Mouse (Mus musculus) olfactory bulb, adult 2 months (tissue): ENCODE results near the gene Acadl.

Experiments
- CTCF ChIP-seq: fragments of 200-500 bp; IDR thresholded peaks from 2 replicates; pipeline ENCODE4 v1.5.1; 2012; ENCODE audit warnings: low read depth, mild to moderate bottlenecking, low read length, moderate library complexity; ENCODE audit not compliant: insufficient read depth
- POLR2A ChIP-seq: fragments of 200-500 bp; IDR thresholded peaks from 2 replicates; pipeline ENCODE4 v1.6.1; 2012; ENCODE audit warnings: mild to moderate bottlenecking, low read depth, low read length, moderate library complexity; ENCODE audit not compliant: insufficient read depth

DNA sequence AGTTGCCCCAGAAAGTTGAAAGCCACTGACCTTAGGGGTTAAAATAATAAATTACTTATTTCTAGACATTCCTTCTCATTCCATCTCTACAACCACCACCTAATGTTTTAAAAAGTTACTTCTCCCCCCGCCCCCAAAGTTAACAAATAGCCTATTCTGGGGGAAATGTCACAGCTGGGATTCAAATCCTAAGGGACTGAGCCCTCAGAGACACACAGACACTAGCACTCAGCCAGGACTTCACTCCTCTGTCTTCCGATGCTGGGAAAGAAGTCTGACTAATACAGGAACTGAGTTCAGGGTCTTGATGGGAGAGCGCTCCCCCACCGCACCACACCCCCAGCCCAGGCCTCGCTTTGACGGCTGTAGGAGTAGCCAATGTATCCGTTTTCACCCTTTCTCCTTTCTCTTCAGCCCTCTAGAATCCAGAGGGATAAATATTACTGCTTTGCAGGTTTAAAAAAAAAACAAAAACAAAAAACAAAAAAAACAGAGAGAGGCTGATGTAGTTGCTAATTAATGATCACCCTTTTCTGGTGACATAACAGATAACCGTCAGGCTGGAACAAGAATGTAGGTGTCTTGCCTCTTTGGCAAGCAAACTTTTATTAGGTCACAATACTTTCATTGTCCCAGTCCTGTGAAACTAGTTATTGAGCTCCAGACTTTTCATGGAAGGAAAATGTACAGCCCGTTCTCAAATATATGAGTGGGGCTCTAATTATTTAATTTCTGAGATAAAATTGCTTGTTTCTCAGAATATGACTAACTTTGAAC, 31.1 kb downstream of the Acadl start:
- TF ChIP-seq CTCF (no peak), POLR2A (no peak)
